Mouse (Mus musculus) ovary, postnatal 36 days (tissue): ENCODE results near the gene Akap12.

Experiments used
- DNase-seq: peaks from one replicate; pipeline ENCODE4 v3.0.0; 2022; ENCODE audit warnings: low spot score, mixed read lengths

Akap12 gene

GRCm38 (mm10) chr10:4266041-4266930, at the start of gene Akap12:
Akap12 (plus strand) TSS chr10:4266380.
- DNase-seq = peak; percentile 57

DNA sequence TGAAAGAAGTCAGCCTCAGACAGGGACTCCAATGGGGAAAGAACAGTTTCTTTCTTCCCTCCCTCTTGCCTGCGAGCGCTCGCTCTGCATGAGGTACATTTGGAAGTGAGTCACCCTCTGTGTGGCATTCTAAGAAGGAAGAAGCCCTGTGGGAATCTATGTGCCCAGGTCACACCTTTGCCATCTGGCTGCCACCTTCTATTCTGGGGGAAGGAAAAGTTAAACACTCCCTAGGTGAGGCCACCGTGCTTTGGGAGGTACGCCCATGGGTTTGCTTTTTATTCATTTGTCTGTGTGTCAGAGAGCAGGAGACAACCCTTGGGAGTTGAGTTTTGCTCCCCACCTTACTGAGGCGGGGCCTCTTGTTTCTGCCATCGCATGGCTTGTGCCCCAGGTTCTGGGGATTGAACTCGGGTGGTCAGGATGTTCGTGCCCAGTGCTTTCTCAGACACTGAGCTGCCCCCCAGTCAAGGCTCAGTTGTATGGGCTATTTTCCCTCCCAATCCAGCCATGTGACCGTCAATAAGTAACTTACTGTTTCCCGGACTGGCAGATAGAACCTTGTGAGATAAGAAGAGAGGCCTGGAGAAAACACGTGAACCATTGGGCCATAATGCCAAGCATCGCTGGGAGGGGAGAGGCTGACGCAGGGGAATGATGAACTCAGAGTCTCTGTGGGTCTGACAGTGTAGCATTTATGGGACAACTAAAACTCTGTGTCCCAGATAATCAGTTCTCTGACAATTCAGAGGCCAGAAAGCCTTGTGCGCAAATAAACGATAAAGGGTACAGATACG, 35.4 kb upstream of the Akap12 start:
- no peak for DNase-seq

- no peak for DNase-seq
Measured at GRCm38 (mm10) chr10:4233102-4233501, 33.1 kb upstream of the Akap12 start.

GRCm38 (mm10) chr10:4239794-4240574, 26.2 kb upstream of the Akap12 start:
- no peak for DNase-seq

GRCm38 (mm10) chr10:4243591-4244300, 22.4 kb upstream of the Akap12 start:
- DNase-seq = no peak

DNA sequence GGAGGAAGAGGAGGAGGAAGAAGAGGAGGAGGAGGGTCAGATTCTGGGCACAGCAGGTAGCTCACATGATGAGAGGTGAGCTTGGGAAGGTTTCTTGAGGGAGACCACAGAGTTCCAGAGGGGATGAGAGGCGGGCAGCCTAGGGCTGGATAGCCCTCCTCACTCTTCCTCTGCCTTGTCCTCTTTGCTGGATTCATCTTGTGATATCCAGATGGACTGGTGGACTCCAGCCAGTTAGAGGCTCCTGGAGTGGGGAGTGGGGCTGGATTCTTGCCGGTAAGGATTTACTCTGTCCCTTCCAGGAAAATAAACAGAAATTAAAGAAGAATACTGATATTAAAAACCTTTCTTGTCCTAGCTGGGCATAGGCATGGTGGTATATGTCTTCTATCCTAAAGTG, 20.4 kb upstream of the Akap12 start:
- DNase-seq = no peak

DNA sequence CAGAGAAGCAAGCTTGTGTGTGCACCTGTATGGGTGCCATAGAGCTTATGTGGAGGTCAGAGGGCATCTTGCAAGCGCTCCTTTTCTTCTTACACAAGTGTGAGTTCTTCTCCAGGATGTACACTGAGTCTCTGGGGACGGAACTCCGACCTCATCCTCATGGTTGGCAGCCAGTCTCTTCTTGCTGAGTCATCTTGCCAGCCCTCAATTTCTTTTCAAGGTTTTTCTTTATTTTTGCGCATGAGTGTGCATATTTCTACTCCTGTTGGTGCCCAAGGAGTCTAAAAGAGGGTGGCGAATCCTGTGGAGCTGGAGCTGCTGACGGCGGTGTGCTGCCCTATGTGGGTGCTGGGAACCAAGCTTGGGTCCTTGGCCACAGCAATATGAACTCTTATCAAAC, 19.8 kb upstream of the Akap12 start:
- DNase-seq = no peak

- DNase-seq = no peak
Measured at GRCm38 (mm10) chr10:4249235-4249845, 16.8 kb upstream of the Akap12 start.

DNA sequence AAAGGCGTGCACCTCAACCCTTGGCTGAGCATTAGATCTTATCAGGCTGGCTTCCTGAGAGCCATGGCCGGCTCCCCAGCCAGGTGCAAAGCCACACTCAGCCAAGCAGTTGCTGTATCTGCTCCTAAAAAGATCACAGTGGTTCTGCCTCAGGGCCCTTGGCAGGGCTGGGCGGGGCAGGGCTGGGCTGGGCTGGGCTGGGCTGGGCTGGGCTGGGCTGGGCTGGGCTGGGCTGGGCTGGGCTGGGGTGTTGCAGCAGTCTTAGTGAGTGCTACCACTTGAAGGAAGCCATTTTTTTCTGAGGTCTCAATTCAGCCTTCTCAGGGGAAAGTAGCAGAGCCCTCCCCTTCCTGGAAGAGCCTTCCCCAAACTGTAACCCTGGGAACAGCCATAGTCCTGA, 15.5 kb upstream of the Akap12 start:
- no peak for DNase-seq

DNA sequence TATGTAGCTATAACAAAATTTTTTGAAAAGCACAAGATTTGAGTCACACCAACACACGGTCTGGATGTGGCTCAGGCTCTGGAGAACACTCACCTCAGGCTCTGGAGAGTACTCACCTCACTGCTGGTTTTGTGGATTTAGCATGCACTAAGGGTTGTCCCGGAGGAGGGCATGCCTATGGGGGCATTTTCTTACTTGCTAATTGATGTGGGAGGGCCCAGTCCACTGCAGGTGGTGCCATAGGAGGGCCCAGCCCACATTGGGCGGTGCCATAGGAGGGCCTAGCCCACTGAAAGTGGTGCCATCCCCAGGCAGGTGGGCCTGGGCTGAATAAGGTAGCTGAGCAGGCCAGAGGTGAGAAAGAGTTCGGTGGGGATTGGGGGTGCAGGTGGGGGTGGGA, 12.6 kb upstream of the Akap12 start:
- DNase-seq = no peak

GRCm38 (mm10) chr10:4254459-4254858, 11.7 kb upstream of the Akap12 start:
- DNase-seq = no peak

DNA sequence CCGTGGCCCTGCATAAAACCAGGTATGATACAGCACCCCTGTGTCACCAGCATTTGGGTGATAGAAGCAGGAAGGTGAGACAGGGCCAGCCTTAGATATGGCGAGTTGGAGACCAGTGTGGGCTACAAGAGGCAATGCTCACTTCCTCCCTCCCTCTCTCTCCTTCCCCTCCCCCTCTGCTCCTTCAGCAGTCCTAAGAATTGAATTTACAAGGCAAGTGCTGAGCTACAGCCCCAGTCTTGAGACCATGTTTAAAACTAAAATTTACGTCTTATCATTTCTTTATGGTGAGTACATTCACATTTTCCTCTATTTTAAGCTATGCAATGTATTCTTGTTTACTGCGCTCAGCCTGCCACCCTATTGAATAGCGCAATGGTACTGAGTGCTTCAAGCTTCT, 5.3 kb upstream of the Akap12 start:
- DNase-seq = no peak

DNA sequence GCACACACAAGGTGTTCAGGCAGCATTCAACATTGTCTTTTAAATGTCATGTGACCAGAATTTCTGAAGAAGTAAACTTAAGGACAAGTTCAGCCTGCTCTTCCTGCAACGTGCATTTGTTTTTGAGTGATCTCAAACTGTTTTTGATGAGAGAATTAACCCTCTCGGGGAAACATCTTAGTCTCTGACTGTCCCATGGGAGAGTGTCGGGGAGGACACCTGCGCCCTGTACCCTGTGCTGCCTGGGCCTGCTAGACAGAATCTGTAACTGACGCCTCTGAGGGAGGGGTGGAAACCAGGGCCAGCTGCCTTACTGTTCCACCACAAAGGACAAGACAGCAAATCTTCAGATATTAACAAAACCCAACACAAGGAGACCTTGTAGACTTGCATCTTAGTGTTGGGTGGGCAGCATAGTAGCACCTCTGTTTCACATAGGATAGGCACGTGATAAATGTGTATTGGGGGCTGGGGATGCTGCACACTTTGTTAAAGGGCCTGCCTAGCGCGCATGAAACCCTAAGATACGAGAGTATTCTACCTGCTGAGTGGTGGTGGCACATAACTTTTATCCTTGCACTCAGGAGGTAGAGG, 4.7 kb upstream of the Akap12 start:
- DNase-seq = no peak

DNA sequence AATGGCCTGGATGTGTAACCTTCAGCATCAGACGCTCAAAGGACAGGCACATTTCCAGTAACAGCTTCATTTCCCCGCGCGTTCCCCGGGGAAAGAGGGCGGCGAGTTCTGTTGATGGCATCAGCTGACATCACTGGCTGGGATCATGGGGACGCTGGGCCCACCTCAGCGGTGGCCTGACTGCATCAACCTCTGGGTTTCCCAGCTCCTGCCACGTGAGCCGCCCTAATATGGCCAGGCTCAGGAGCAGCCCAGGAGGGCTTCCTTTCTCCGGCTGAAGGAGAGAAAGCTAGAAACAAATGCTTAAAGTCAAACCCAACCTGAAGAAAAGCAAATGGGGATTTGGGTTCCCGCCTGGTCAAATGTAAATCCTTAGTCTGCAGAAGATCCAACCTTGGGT, 539 bp upstream of the Akap12 start:
- no peak for DNase-seq

DNA sequence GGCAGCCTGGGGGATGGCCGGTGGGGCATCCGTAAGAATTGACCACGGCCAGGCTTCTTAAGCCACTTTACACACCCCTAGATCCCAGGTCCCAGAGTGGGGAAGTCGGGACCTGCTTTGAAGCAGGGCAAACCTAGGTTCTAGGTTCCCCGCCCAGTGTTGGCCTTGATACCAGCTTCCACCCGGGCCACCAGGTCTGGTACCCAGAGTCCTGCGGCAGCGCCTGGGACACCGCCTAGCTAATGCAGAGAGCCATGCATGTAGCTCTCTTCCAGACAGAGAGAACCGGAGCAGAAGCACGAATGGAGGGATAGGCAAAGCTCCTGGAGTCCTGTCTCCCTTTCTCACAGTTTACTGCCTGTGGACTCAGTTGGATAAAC, 741 bp downstream of the Akap12 start:
- peak; percentile 33 for DNase-seq

- no peak for DNase-seq
Measured at GRCm38 (mm10) chr10:4267481-4267880, 1.3 kb downstream of the Akap12 start.

DNA sequence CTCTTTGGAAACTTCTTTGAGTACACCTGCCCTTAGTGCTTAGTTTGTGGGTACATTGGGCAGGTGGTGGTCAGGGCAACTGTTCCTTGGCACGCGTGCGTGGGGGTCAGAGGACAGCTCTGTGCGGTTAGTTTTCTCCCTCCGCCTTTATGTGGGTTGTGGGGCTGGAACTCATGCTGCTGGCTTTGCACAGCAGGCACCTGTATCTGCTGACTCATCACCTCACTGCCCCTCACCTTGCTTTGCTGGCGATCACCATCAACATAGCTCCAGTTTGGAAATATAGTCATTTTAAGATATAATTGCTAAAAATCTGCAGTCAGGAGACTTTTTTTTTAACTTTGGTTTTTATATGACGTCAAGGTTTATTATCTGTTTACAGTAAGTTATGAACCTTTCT, 2.0 kb downstream of the Akap12 start:
- no peak for DNase-seq

DNA sequence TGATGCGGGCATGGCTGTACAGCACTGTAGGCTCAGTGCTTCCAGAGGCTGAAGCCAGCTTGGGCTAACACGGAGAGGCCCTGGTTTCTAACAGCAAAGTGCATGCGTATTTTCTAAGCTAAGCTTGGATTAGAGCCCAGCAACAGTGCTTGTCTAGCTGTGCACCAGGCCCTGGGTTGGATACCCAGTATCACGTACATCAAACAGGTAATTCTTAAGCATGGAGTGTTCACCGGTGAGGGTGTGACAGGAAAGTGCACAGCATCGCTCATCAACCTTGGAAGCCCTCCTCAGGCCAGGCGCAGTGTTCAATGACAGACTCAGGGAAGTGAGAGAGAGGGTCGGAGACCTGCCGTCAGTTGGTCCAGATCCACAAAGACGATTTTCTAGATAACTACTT, 9.4 kb downstream of the Akap12 start:
- DNase-seq = no peak

DNA sequence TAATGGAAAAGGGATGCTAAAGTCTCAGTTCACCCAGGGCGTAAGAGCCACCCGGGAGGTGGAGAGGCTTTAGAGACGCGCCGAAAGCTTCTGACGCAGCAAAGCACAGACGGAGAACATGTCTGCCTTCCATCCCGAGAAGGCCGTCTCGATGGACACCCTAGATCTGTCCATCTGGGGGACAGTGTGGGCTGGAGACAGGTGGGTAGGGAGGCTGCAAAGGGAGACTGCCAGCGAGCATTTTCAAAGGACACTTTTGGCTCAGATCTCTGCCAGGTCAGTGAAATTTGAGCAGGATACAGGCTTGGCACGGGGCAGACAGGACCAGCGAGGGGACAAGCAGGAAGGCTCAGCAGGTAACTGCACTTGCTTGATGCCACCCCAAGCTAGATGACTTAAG, 9.9 kb downstream of the Akap12 start:
- DNase-seq = no peak

GRCm38 (mm10) chr10:4278041-4278440, 11.9 kb downstream of the Akap12 start:
- no peak for DNase-seq

DNA sequence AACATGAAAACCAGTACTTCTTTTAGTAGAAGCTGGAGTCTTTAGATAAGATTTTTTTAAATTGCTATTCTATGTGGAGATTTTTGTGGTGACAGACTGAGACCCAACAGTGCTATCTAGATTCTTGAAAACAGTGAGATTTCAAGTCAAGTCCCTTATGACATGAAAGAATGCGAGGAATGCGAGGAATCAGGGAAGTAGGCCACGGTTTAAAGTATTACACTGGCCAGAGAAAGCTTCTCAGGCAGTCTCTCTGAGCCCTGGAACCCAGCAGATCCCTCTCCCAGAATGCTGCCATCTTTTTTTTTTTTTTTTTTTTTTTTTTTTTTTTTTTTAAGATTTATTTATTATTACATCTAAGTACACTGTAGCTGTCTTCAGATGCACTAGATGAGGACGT, 16.2 kb downstream of the Akap12 start:
- no peak for DNase-seq
